In the genomic region with DNA sequence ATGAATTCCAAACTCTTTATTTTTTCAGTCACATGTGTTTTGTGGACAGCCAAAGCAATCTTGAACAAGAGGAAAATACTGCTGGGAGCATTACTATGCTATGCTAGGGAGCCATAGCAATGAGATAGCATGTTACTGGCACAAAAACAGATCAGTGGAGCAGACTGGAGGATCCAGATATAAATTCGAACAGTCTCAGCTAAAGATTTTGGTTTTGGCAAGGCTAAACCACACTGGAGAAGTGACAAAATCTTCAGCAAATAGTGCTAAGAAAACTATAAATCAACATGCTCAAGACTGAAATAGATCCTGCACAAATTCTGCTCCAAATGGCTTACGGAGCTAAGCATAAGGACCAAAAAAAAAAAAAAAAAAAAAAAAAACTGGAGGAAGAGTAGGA, we compare ENCODE assay signal across 23 mouse cellular contexts. TPM values are rescaled to one million over a fixed set of nuclear protein-coding genes. Genes with fewer than 3 reads are reported as not detected.
DNase-seq lines count a peak whose midpoint lies in the region; ATAC-seq lines count a peak whose summit lies in the region.
"Had no signal": no experiment of that assay in that cellular context is flagged by ENCODE, and none has a peak within 500 bp of the region (broad histone marks: within the 10 kb centered on the region; RNA-seq: fewer than 3 reads in every experiment).

No protein-coding gene starts in this region.

- peak; percentile 15; the same call in 1 of the 2 replicates for ATAC-seq in forebrain, embryonic 16.5 days
- no peak for ATAC-seq in forebrain, embryonic 14.5 days
- ATAC-seq: activated CD4-positive, CD25-positive, alpha-beta regulatory T cell, adult 4 months; hindbrain, embryonic 16.5 days; inflammation-experienced regulatory T-cells, adult 6 months; intestine, postnatal 0 days; Patski had no signal

- DNase-seq in forebrain, embryonic 14.5 days (ENCODE audit: low spot score) = no peak
- peak; percentile 16 for DNase-seq in layer of hippocampus, adult 9-11 months
- no peak for DNase-seq in layer of hippocampus, postnatal 10 days (ENCODE audit: low spot score in 2 of 2)
- peak; percentile 26 for DNase-seq in adipocyte (ENCODE audit: low spot score)
- DNase-seq in thymus, postnatal 4 days = no peak
- DNase-seq in heart, adult 8-10 months (ENCODE audit: low spot score) = no peak
- DNase-seq: adrenal gland, adult 2 months; adrenal gland, postnatal 25 days; cerebellum, adult 11 months; cerebellum, adult 9-10 months; cerebellum, postnatal 25 days; gastrocnemius, postnatal 14 days; heart, postnatal 4 days had no signal

- H3K4me1 ChIP-seq in forebrain, embryonic 16.5 days (replicated peaks; ENCODE audit: control insufficient read depth, insufficient read depth, low read length) = no peaks in the 10 kb centered on the region
- H3K4me1 ChIP-seq in forebrain, embryonic 14.5 days (ENCODE audit: control insufficient read depth, insufficient read depth, low read length) = no peaks in the 10 kb centered on the region
- H3K4me1 ChIP-seq: embryonic facial prominence, embryonic 12.5 days; forebrain, embryonic 12.5 days; heart, embryonic 13.5 days; hindbrain, embryonic 12.5 days had no signal

- H3K4me2 ChIP-seq in forebrain, embryonic 16.5 days (ENCODE audit: low read length) = no peak overlapping the region
- no peak overlapping the region for H3K4me2 ChIP-seq in forebrain, embryonic 14.5 days (ENCODE audit: low read length)
- H3K4me2 ChIP-seq: embryonic facial prominence, embryonic 12.5 days; forebrain, embryonic 12.5 days; heart, embryonic 13.5 days; hindbrain, embryonic 12.5 days had no signal

- 80% methylated on average over 2 of the region's 2 CpGs for WGBS in forebrain, embryonic 16.5 days
- WGBS in forebrain, embryonic 14.5 days = 89% methylated on average over 2 of the region's 2 CpGs

- no peak overlapping the region for H3K9ac ChIP-seq in forebrain, embryonic 16.5 days (replicated peaks; ENCODE audit: low read depth, low read length)
- H3K9ac ChIP-seq in forebrain, embryonic 14.5 days (ENCODE audit: low read length) = no peak overlapping the region
- H3K9ac ChIP-seq: embryonic facial prominence, embryonic 12.5 days; forebrain, embryonic 12.5 days; heart, embryonic 13.5 days; hindbrain, embryonic 12.5 days had no signal

- no peaks in the 10 kb centered on the region for H3K27me3 ChIP-seq in forebrain, embryonic 16.5 days (replicated peaks; ENCODE audit: control insufficient read depth, insufficient read depth, low read length)
- no peaks in the 10 kb centered on the region for H3K27me3 ChIP-seq in forebrain, embryonic 14.5 days (replicated peaks; ENCODE audit: control insufficient read depth, insufficient read depth, low read length)
- H3K27me3 ChIP-seq: embryonic facial prominence, embryonic 12.5 days; forebrain, embryonic 12.5 days; hindbrain, embryonic 12.5 days; Patski had no signal

- H3K4me3 ChIP-seq in forebrain, embryonic 16.5 days (replicated peaks; ENCODE audit: low read length) = no peak overlapping the region
- H3K4me3 ChIP-seq in forebrain, embryonic 14.5 days (ENCODE audit: low read depth, low read length) = no peak overlapping the region
- H3K4me3 ChIP-seq: embryonic facial prominence, embryonic 12.5 days; forebrain, embryonic 12.5 days; heart, embryonic 13.5 days; hindbrain, embryonic 12.5 days had no signal

- no peaks in the 10 kb centered on the region for H3K9me3 ChIP-seq in forebrain, embryonic 16.5 days (ENCODE audit: control insufficient read depth, low read length)
- no peaks in the 10 kb centered on the region for H3K9me3 ChIP-seq in forebrain, embryonic 14.5 days (replicated peaks; ENCODE audit: control insufficient read depth, low read length)
- H3K9me3 ChIP-seq: embryonic facial prominence, embryonic 12.5 days; forebrain, embryonic 12.5 days; heart, embryonic 13.5 days; hindbrain, embryonic 12.5 days had no signal

- H3K36me3 ChIP-seq in forebrain, embryonic 16.5 days (ENCODE audit: control insufficient read depth, insufficient read depth) = no peaks in the 10 kb centered on the region
- H3K36me3 ChIP-seq in forebrain, embryonic 14.5 days (ENCODE audit: control insufficient read depth, insufficient read depth, low read length) = no peaks in the 10 kb centered on the region
- H3K36me3 ChIP-seq: embryonic facial prominence, embryonic 12.5 days; forebrain, embryonic 12.5 days; heart, embryonic 13.5 days; hindbrain, embryonic 12.5 days had no signal

- no peak overlapping the region for H3K27ac ChIP-seq in forebrain, embryonic 16.5 days (ENCODE audit: low read length)
- no peak overlapping the region for H3K27ac ChIP-seq in forebrain, embryonic 14.5 days (ENCODE audit: low read depth, low read length)
- H3K27ac ChIP-seq: embryonic facial prominence, embryonic 12.5 days; forebrain, embryonic 12.5 days; heart, embryonic 13.5 days; hindbrain, embryonic 12.5 days had no signal

RNA-seq across cellular contexts. Expression of a gene that starts 12.6 kb away (rescaled TPM):
- polyA plus RNA-seq in forebrain, embryonic 16.5 days (2015; fragmentation: Nextera tagmentation; extraction: Ambion mirVana) = 2.7 and 2.8 TPM in 2 replicates
- polyA plus RNA-seq in forebrain, embryonic 14.5 days (2014; fragmentation: Nextera tagmentation; extraction: Ambion mirVana) = 2.0 and 3.1 TPM in 2 replicates
- total RNA-seq in layer of hippocampus, postnatal 10 days (2021) = 1 to 10 TPM; 1.0 to 2.0 TPM
- total RNA-seq in heart, adult 8-10 months (2022) = 1 to 10 TPM; 1.4 to 2.7 (median 1.5) TPM
- polyA plus RNA-seq: activated CD4-positive, CD25-positive, alpha-beta regulatory T cell, adult 4 months had no signal

Comparison
In these comparisons a context has a peak if more than half of its experiments do, and no peak if none do; other contexts are left out.
1. DNase-seq: peak in layer of hippocampus, adult 9-11 months (single experiment) and adipocyte (single experiment); none in forebrain, embryonic 14.5 days (single experiment), layer of hippocampus, postnatal 10 days (0 of 2), thymus, postnatal 4 days (single experiment) and heart, adult 8-10 months (single experiment).